In genomic region chr7:49842366-49843282, GRCm38 (mm10) we compare ENCODE assay signal across 8 mouse cellular contexts.
DNase-seq lines count a peak whose midpoint lies in the region; ATAC-seq and TF ChIP-seq lines count a peak whose summit lies in the region.

No protein-coding gene starts in this region.

- TF ChIP-seq POLR2A in CH12.LX (IDR thresholded peaks at IDR 0.05; ENCODE audit: low read depth, low read length) = peak; percentile 8; the same call in 1 of the 2 replicates

- no peaks in the 10 kb centered on the region for H3K79me2 ChIP-seq in CH12.LX (replicated peaks; ENCODE audit: control insufficient read depth, extremely low read depth, insufficient read depth, poor library complexity, severe bottlenecking)

- no peak overlapping the region for H3K4me2 ChIP-seq in heart, embryonic 13.5 days
- no peak overlapping the region for H3K4me2 ChIP-seq in heart, embryonic 12.5 days
- peak overlapping the region; percentile 80 for H3K4me2 ChIP-seq in CH12.LX (ENCODE audit: insufficient read depth, low read depth, poor library complexity, severe bottlenecking)
- H3K4me2 ChIP-seq in hindbrain, embryonic 11.5 days (replicated peaks; ENCODE audit: low read depth, low read length) = no peak overlapping the region

- no peak overlapping the region for H3K9ac ChIP-seq in heart, embryonic 13.5 days
- H3K9ac ChIP-seq in heart, embryonic 12.5 days = no peak overlapping the region
- no peak overlapping the region for H3K9ac ChIP-seq in CH12.LX (ENCODE audit: insufficient read depth, low read depth)
- H3K9ac ChIP-seq in hindbrain, embryonic 11.5 days (ENCODE audit: low read depth, low read length) = no peak overlapping the region

- TF ChIP-seq EP300 in CH12.LX (IDR thresholded peaks at IDR 0.05; ENCODE audit: low read length) = peak; percentile 60

- peak; percentile 85 for DNase-seq in CH12.LX (ENCODE audit: extremely low read depth)
- DNase-seq in hindbrain, embryonic 11.5 days (ENCODE audit: low spot score) = peak; percentile 56
- DNase-seq in right cerebral cortex, postnatal 4 days = peak; percentile 14
- no peak for DNase-seq in thymus, postnatal 14 days
- DNase-seq in cerebellum, adult 9-11 months = no peak

- H3K9me3 ChIP-seq in heart, embryonic 13.5 days = no peaks in the 10 kb centered on the region
- no peaks in the 10 kb centered on the region for H3K9me3 ChIP-seq in heart, embryonic 12.5 days (replicated peaks)
- no peaks in the 10 kb centered on the region for H3K9me3 ChIP-seq in CH12.LX (replicated peaks; ENCODE audit: low read length)
- no peaks in the 10 kb centered on the region for H3K9me3 ChIP-seq in hindbrain, embryonic 11.5 days (ENCODE audit: control insufficient read depth, low read length)

- no peak for TF ChIP-seq CTCF in CH12.LX (conservative IDR thresholded peaks at IDR 0.05 in 1 of 2, IDR thresholded peaks at IDR 0.05 in 1 of 2; ENCODE audit: low read depth in 2 of 2, low read length in 2 of 2)

- 71% methylated on average over 11 of the region's 11 CpGs for WGBS in heart, embryonic 13.5 days
- WGBS in heart, embryonic 12.5 days = 76% methylated on average over 11 of the region's 11 CpGs
- 39% methylated on average over 11 of the region's 11 CpGs for WGBS in hindbrain, embryonic 11.5 days

- H3K27me3 ChIP-seq in heart, embryonic 13.5 days (replicated peaks) = no peaks in the 10 kb centered on the region
- H3K27me3 ChIP-seq in heart, embryonic 12.5 days (replicated peaks) = no peaks in the 10 kb centered on the region
- H3K27me3 ChIP-seq in CH12.LX (replicated peaks) = no peaks in the 10 kb centered on the region
- no peaks in the 10 kb centered on the region for H3K27me3 ChIP-seq in hindbrain, embryonic 11.5 days (ENCODE audit: control insufficient read depth, insufficient read depth, low read length)

- TF ChIP-seq RAD21 in CH12.LX (IDR thresholded peaks at IDR 0.05; ENCODE audit: low read depth, low read length) = no peak

- no peak overlapping the region for H3K4me3 ChIP-seq in heart, embryonic 13.5 days
- H3K4me3 ChIP-seq in heart, embryonic 12.5 days = no peak overlapping the region
- H3K4me3 ChIP-seq in CH12.LX (replicated peaks in 1 of 3; ENCODE audit: low read depth in 2 of 3, low read length in 2 of 3, poor library complexity in 1 of 3) = peak overlapping the region in 1 of 3 experiments; percentile 31
- H3K4me3 ChIP-seq in hindbrain, embryonic 11.5 days (ENCODE audit: low read depth, low read length) = no peak overlapping the region

- 0 out of 2 replicates have a peak overlapping the region, but pooled peaks have one; percentile 12 for H3K27ac ChIP-seq in heart, embryonic 13.5 days (replicated peaks)
- H3K27ac ChIP-seq in heart, embryonic 12.5 days (ENCODE audit: poor library complexity, severe bottlenecking) = no peak overlapping the region
- peak overlapping the region; percentile 65; the same call in 1 of the 2 replicates for H3K27ac ChIP-seq in CH12.LX (ENCODE audit: insufficient read depth, low read depth)
- peak overlapping the region; percentile 72 for H3K27ac ChIP-seq in hindbrain, embryonic 11.5 days (ENCODE audit: low read depth, low read length)

- H3K4me1 ChIP-seq in heart, embryonic 13.5 days = peaks cover 38% of the 10 kb centered on the region
- peaks cover 31% of the 10 kb centered on the region for H3K4me1 ChIP-seq in heart, embryonic 12.5 days (replicated peaks)
- H3K4me1 ChIP-seq in CH12.LX (ENCODE audit: control insufficient read depth in 1 of 2, insufficient read depth in 2 of 2) = peaks cover 10 to 38% of the 10 kb centered on the region in 2 experiments; a peak in 3 of 4 replicates
- no peaks in the 10 kb centered on the region; the same call in 1 of the 2 replicates for H3K4me1 ChIP-seq in hindbrain, embryonic 11.5 days (replicated peaks; ENCODE audit: control insufficient read depth, insufficient read depth, low read length)

- in situ Hi-C loops in CH12.LX (cut with MboI; ENCODE audit: low pct_ligation_motif_present, low pct_unique_long_range_greater_than_20kb, low sequenced_read_pairs) = no loop called here

- H3K36me3 ChIP-seq in heart, embryonic 13.5 days = peaks cover 32% of the 10 kb centered on the region
- H3K36me3 ChIP-seq in heart, embryonic 12.5 days = peaks cover 16% of the 10 kb centered on the region
- H3K36me3 ChIP-seq in CH12.LX (replicated peaks in 1 of 2; ENCODE audit: control insufficient read depth in 1 of 2, insufficient read depth in 1 of 2, low read length in 1 of 2) = peaks cover 26 to 66% of the 10 kb centered on the region in 2 experiments
- no peaks in the 10 kb centered on the region for H3K36me3 ChIP-seq in hindbrain, embryonic 11.5 days (ENCODE audit: control insufficient read depth, insufficient read depth, low read length)

- no peak for ATAC-seq in heart, embryonic 13.5 days (ENCODE audit: extremely low read depth, insufficient number of reproducible peaks, low FRiP score, low TSS enrichment)
- no peak for ATAC-seq in heart, embryonic 12.5 days (ENCODE audit: insufficient number of reproducible peaks, low FRiP score)
- ATAC-seq in hindbrain, embryonic 11.5 days (ENCODE audit: low FRiP score) = peak; percentile 94
- ATAC-seq in megakaryocyte, adult 5-6 weeks (ENCODE audit: poor library complexity, severe bottlenecking) = peak; percentile 38

- dilution Hi-C loops in CH12.LX (cut with MboI; ENCODE audit: extremely low pct_ligation_motif_present, extremely low pct_unique_long_range_greater_than_20kb, low sequenced_read_pairs) = no loop called here

TF ChIP-seq in CH12.LX, 34 proteins besides CTCF, POLR2A, EP300 and RAD21:
- no peak for TF ChIP-seq MAZ (IDR thresholded peaks at IDR 0.05; ENCODE audit: low read depth, low read length)
- no peak for TF ChIP-seq JUN (IDR thresholded peaks at IDR 0.05; ENCODE audit: insufficient read depth, low read depth, low read length)
- TF ChIP-seq RCOR1 (conservative IDR thresholded peaks at IDR 0.05; ENCODE audit: low read depth, low read length) = no peak
- no peak for TF ChIP-seq NELFE (IDR thresholded peaks at IDR 0.05; ENCODE audit: low read depth, low read length)
- TF ChIP-seq PAX5 (IDR thresholded peaks at IDR 0.05; ENCODE audit: low read length) = no peak
- no peak for TF ChIP-seq ZC3H11A (IDR thresholded peaks at IDR 0.05; ENCODE audit: low read depth, low read length)
- no peak for TF ChIP-seq NRF1 (IDR thresholded peaks at IDR 0.05; ENCODE audit: low read depth, low read length)
- no peak for TF ChIP-seq MYC (IDR thresholded peaks at IDR 0.05; ENCODE audit: low read depth, low read length)
- TF ChIP-seq ZKSCAN1 (IDR thresholded peaks at IDR 0.05; ENCODE audit: borderline replicate concordance, low read depth, low read length) = no peak
- TF ChIP-seq USF1 (IDR thresholded peaks at IDR 0.05; ENCODE audit: low read depth, low read length) = no peak
- TF ChIP-seq IRF4 (IDR thresholded peaks at IDR 0.05; ENCODE audit: low read depth, low read length) = no peak
- TF ChIP-seq GABPA (IDR thresholded peaks at IDR 0.05; ENCODE audit: insufficient replicate concordance, low read depth, low read length) = no peak
- TF ChIP-seq KAT2A (IDR thresholded peaks at IDR 0.05; ENCODE audit: insufficient replicate concordance, low read length) = no peak
- TF ChIP-seq JUND (conservative IDR thresholded peaks at IDR 0.05; ENCODE audit: low read depth, low read length) = no peak
- TF ChIP-seq SIN3A (IDR thresholded peaks at IDR 0.05; ENCODE audit: low read length) = no peak
- TF ChIP-seq ZMIZ1 (IDR thresholded peaks at IDR 0.05; ENCODE audit: low read depth, low read length) = no peak
- peak; percentile 53 for TF ChIP-seq ETS1 (conservative IDR thresholded peaks at IDR 0.05; ENCODE audit: low read depth, low read length)
- TF ChIP-seq ELF1 (IDR thresholded peaks at IDR 0.05; ENCODE audit: low read depth, low read length) = no peak
- no peak for TF ChIP-seq HCFC1 (IDR thresholded peaks at IDR 0.05; ENCODE audit: low read depth, low read length)
- no peak; the same call in 1 of the 2 replicates for TF ChIP-seq BHLHE40 (IDR thresholded peaks at IDR 0.05; ENCODE audit: low read depth, low read length)
- no peak for TF ChIP-seq POLR2AphosphoS2 (IDR thresholded peaks at IDR 0.05; ENCODE audit: low read depth, low read length)
- TF ChIP-seq UBTF (IDR thresholded peaks at IDR 0.05; ENCODE audit: low read depth, low read length) = no peak
- TF ChIP-seq MEF2A (IDR thresholded peaks at IDR 0.05; ENCODE audit: borderline replicate concordance, low read depth, low read length) = 0 out of 2 replicates have a peak, but pooled peaks have one; percentile 17
- no peak for TF ChIP-seq CHD2 (IDR thresholded peaks at IDR 0.05; ENCODE audit: low read length)
- TF ChIP-seq MXI1 (IDR thresholded peaks at IDR 0.05; ENCODE audit: low read depth, low read length) = peak; percentile 21; the same call in 1 of the 2 replicates
- peak; percentile 48; the same call in 1 of the 2 replicates for TF ChIP-seq MAX (IDR thresholded peaks at IDR 0.05; ENCODE audit: low read length)
- TF ChIP-seq TBP (conservative IDR thresholded peaks at IDR 0.05; ENCODE audit: low read depth, low read length) = no peak
- no peak for TF ChIP-seq MAFK (IDR thresholded peaks at IDR 0.05; ENCODE audit: insufficient replicate concordance, low read length)
- peak; percentile 39; the same call in 1 of the 2 replicates for TF ChIP-seq TCF12 (IDR thresholded peaks at IDR 0.05; ENCODE audit: low read depth, low read length)
- no peak for TF ChIP-seq ZNF384 (IDR thresholded peaks at IDR 0.05; ENCODE audit: low read depth, low read length)
- TF ChIP-seq USF2 (conservative IDR thresholded peaks at IDR 0.05; ENCODE audit: low read depth, low read length) = no peak
- no peak for TF ChIP-seq CHD1 (IDR thresholded peaks at IDR 0.05; ENCODE audit: low read depth, low read length)
- TF ChIP-seq E2F4 (IDR thresholded peaks at IDR 0.05; ENCODE audit: insufficient replicate concordance, low read depth, low read length) = no peak
- no peak for TF ChIP-seq SMC3 (IDR thresholded peaks at IDR 0.05; ENCODE audit: low read depth, low read length)
TF ChIP-seq in CH12.LX: peak in this region for 5.

Comparison
In these comparisons a context has a peak if more than half of its experiments do, and no peak if none do; other contexts are left out.
1. ATAC-seq: peak in hindbrain, embryonic 11.5 days (single experiment) and megakaryocyte, adult 5-6 weeks (single experiment); none in heart, embryonic 13.5 days (single experiment) and heart, embryonic 12.5 days (single experiment).
2. DNase-seq: peak in CH12.LX (single experiment), hindbrain, embryonic 11.5 days (single experiment) and right cerebral cortex, postnatal 4 days (single experiment); none in thymus, postnatal 14 days (single experiment) and cerebellum, adult 9-11 months (single experiment).